Comparison of ENCODE assay signal across 24 mouse cellular contexts in genomic region chr9:115653116-115653515, GRCm38 (mm10).
DNase-seq lines count a peak whose midpoint lies in the region; ATAC-seq and TF ChIP-seq lines count a peak whose summit lies in the region.
"Had no signal": no experiment of that assay in that cellular context is flagged by ENCODE, and none has a peak within 500 bp of the region (broad histone marks: within the 10 kb centered on the region; RNA-seq: fewer than 3 reads in every experiment).

No protein-coding gene starts in this region.

- 80% methylated on average over 5 of the region's 5 CpGs for WGBS in liver, embryonic 14.5 days (ENCODE audit: insufficient replicate concordance)
- 84% methylated on average over 5 of the region's 5 CpGs for WGBS in liver, embryonic 12.5 days (ENCODE audit: insufficient replicate concordance)
- WGBS in bone marrow, adult 2 months, result 89% methylated on average over 5 of the region's 5 CpGs
- 90% methylated on average over 5 of the region's 5 CpGs for WGBS in heart, embryonic 12.5 days

- DNase-seq in CD4-positive, CD25-positive, alpha-beta regulatory T cell, adult 2 months (ENCODE audit: low read depth, low spot score), result peak; percentile 9
- no peak for DNase-seq in liver, embryonic 14.5 days (ENCODE audit: low read depth in 3 of 3, low spot score in 3 of 3)
- DNase-seq in B cell, adult 2 months, result peak; percentile 10 to 23
- DNase-seq in adipocyte (ENCODE audit: low spot score), result no peak
- DNase-seq: adrenal gland, postnatal 25 days; cerebellum, adult 11-12 months; cerebellum, postnatal 10 days; gastrocnemius, postnatal 10 days; kidney, adult 8-10 months; kidney, postnatal 25 days; lung, postnatal 36 days; retina, postnatal 1 day; thymus, adult 2 months had no signal

- H3K27ac ChIP-seq in liver, embryonic 14.5 days, result no peak overlapping the region
- no peak overlapping the region for H3K27ac ChIP-seq in liver, embryonic 12.5 days
- no peak overlapping the region for H3K27ac ChIP-seq in bone marrow, adult 2 months (ENCODE audit: control insufficient read depth, insufficient read depth, low read depth, low read length, poor library complexity)
- no peak overlapping the region for H3K27ac ChIP-seq in heart, embryonic 12.5 days (ENCODE audit: poor library complexity, severe bottlenecking)
- H3K27ac ChIP-seq: embryonic facial prominence, embryonic 10.5 days; heart, embryonic 10.5 days; hindbrain, embryonic 10.5 days; midbrain, embryonic 13.5 days; neural tube, embryonic 12.5 days had no signal

- TF ChIP-seq POLR2A in bone marrow, adult 2 months (IDR thresholded peaks at IDR 0.05; ENCODE audit: borderline replicate concordance, control insufficient read depth, low read depth, low read length), result no peak

- peak; percentile 40 for TF ChIP-seq CTCF in liver, embryonic 14.5 days (IDR thresholded peaks at IDR 0.05; ENCODE audit: low read depth)
- 0 out of 2 replicates have a peak, but pooled peaks have one; percentile 6 for TF ChIP-seq CTCF in bone marrow, adult 2 months (IDR thresholded peaks at IDR 0.05; ENCODE audit: control insufficient read depth, insufficient read depth, low read length)

- ATAC-seq in CD4-positive, CD25-positive, alpha-beta regulatory T cell, adult 4 months, result no peak
- no peak for ATAC-seq in liver, embryonic 14.5 days (ENCODE audit: insufficient read depth)
- no peak for ATAC-seq in liver, embryonic 12.5 days
- no peak for ATAC-seq in heart, embryonic 12.5 days (ENCODE audit: insufficient number of reproducible peaks, low FRiP score)
- ATAC-seq: forebrain, embryonic 16.5 days; midbrain, embryonic 13.5 days had no signal

- no peak overlapping the region for H3K4me2 ChIP-seq in liver, embryonic 14.5 days (ENCODE audit: low read depth)
- H3K4me2 ChIP-seq in liver, embryonic 12.5 days, result no peak overlapping the region
- no peak overlapping the region for H3K4me2 ChIP-seq in heart, embryonic 12.5 days
- H3K4me2 ChIP-seq: midbrain, embryonic 13.5 days; neural tube, embryonic 12.5 days had no signal

- no peaks in the 10 kb centered on the region for H3K27me3 ChIP-seq in liver, embryonic 14.5 days (ENCODE audit: control insufficient read depth, insufficient read depth, low read length)
- no peaks in the 10 kb centered on the region for H3K27me3 ChIP-seq in liver, embryonic 12.5 days (replicated peaks)
- H3K27me3 ChIP-seq in heart, embryonic 12.5 days (replicated peaks), result no peaks in the 10 kb centered on the region
- H3K27me3 ChIP-seq: megakaryocyte, embryonic 14.5 days; midbrain, embryonic 13.5 days; neural tube, embryonic 12.5 days had no signal

- no peak overlapping the region for H3K9ac ChIP-seq in liver, embryonic 14.5 days (replicated peaks)
- no peak overlapping the region for H3K9ac ChIP-seq in liver, embryonic 12.5 days
- H3K9ac ChIP-seq in heart, embryonic 12.5 days, result no peak overlapping the region
- H3K9ac ChIP-seq: midbrain, embryonic 13.5 days; neural tube, embryonic 12.5 days had no signal

- no peak for TF ChIP-seq EP300 in liver, embryonic 14.5 days (IDR thresholded peaks at IDR 0.05; ENCODE audit: low read depth)

- no peaks in the 10 kb centered on the region for H3K36me3 ChIP-seq in liver, embryonic 14.5 days (replicated peaks; ENCODE audit: control insufficient read depth, insufficient read depth, low read depth)
- no peaks in the 10 kb centered on the region for H3K36me3 ChIP-seq in liver, embryonic 12.5 days
- no peaks in the 10 kb centered on the region for H3K36me3 ChIP-seq in heart, embryonic 12.5 days
- H3K36me3 ChIP-seq: embryonic facial prominence, embryonic 10.5 days; heart, embryonic 10.5 days; hindbrain, embryonic 10.5 days; midbrain, embryonic 13.5 days; neural tube, embryonic 12.5 days had no signal

- H3K4me3 ChIP-seq in liver, embryonic 14.5 days (ENCODE audit: insufficient read depth in 1 of 2, low read depth in 2 of 2, low read length in 2 of 2), result no peak overlapping the region
- no peak overlapping the region for H3K4me3 ChIP-seq in liver, embryonic 12.5 days
- no peak overlapping the region for H3K4me3 ChIP-seq in bone marrow, adult 2 months (replicated peaks; ENCODE audit: control insufficient read depth, low read depth, low read length)
- H3K4me3 ChIP-seq in heart, embryonic 12.5 days, result no peak overlapping the region
- H3K4me3 ChIP-seq: embryonic facial prominence, embryonic 10.5 days; heart, embryonic 10.5 days; hindbrain, embryonic 10.5 days; megakaryocyte, embryonic 14.5 days; midbrain, embryonic 13.5 days; neural tube, embryonic 12.5 days had no signal

- no peaks in the 10 kb centered on the region; a peak in 1 of 4 replicates for H3K4me1 ChIP-seq in liver, embryonic 14.5 days (replicated peaks; ENCODE audit: control insufficient read depth in 2 of 2, insufficient read depth in 2 of 2, low read length in 1 of 2)
- H3K4me1 ChIP-seq in liver, embryonic 12.5 days, result peaks cover 8% of the 10 kb centered on the region; the same call in 1 of the 2 replicates
- H3K4me1 ChIP-seq in bone marrow, adult 2 months (ENCODE audit: control insufficient read depth, insufficient read depth, low read length), result no peaks in the 10 kb centered on the region
- peaks cover 9% of the 10 kb centered on the region for H3K4me1 ChIP-seq in heart, embryonic 12.5 days (replicated peaks)
- H3K4me1 ChIP-seq: midbrain, embryonic 13.5 days; neural tube, embryonic 12.5 days had no signal

- no peaks in the 10 kb centered on the region for H3K9me3 ChIP-seq in liver, embryonic 14.5 days (ENCODE audit: control insufficient read depth, low read length)
- no peaks in the 10 kb centered on the region for H3K9me3 ChIP-seq in liver, embryonic 12.5 days (replicated peaks)
- peaks cover 7% of the 10 kb centered on the region for H3K9me3 ChIP-seq in heart, embryonic 12.5 days (replicated peaks)
- H3K9me3 ChIP-seq: heart, embryonic 10.5 days; neural tube, embryonic 12.5 days had no signal

Comparison
In these comparisons a context has a peak if more than half of its experiments do, and no peak if none do; other contexts are left out.
1. DNase-seq: peak in CD4-positive, CD25-positive, alpha-beta regulatory T cell, adult 2 months (single experiment) and B cell, adult 2 months (2 of 2); none in liver, embryonic 14.5 days (0 of 3) and adipocyte (single experiment).